Mouse (Mus musculus): ENCODE measurements around the gene Cux2.

GRCm38 (mm10) chr5:121959688-121960087 lies 90.2 kb downstream of the Cux2 start:
- TF ChIP-seq CTCF (IDR thresholded peaks at IDR 0.05; ENCODE audit: insufficient read depth, low read length) (no peak), POLR2A (IDR thresholded peaks at IDR 0.05; ENCODE audit: borderline replicate concordance, extremely low read depth, low read depth, low read length) (no peak)
